Mouse (Mus musculus) ovary, postnatal 36 days (tissue): Measurements from ENCODE around the gene Lcn9.
"Not testable (repeated sequence)": the region's sequence is repeated elsewhere in the genome, so short reads cannot be mapped to it uniquely, and the experiment has no call there.

ENCODE experiments used
- DNase-seq: peaks from one replicate; pipeline ENCODE4 v3.0.0; 2022; ENCODE audit warnings: low spot score, mixed read lengths

Lcn9 gene

GRCm38 (mm10) chr2:25822806-25823205 lies at the start of gene Lcn9:
Gene Lcn9 (plus strand): TSS chr2:25823153.
- no peak for DNase-seq

- DNase-seq: no peak
Measured at GRCm38 (mm10) chr2:25773507-25773906, 49.4 kb upstream of the Lcn9 start.

- DNase-seq: no peak
Measured at GRCm38 (mm10) chr2:25774640-25775039, 48.3 kb upstream of the Lcn9 start.

GRCm38 (mm10) chr2:25775991-25776390 lies 47.0 kb upstream of the Lcn9 start:
- no peak for DNase-seq

GRCm38 (mm10) chr2:25776717-25777116 lies 46.2 kb upstream of the Lcn9 start, which contains the start of gene Lcn11:
Gene Lcn11 (plus strand): TSS chr2:25777017.
- no peak for DNase-seq

GRCm38 (mm10) chr2:25779076-25779475 lies 43.9 kb upstream of the Lcn9 start:
- DNase-seq: no peak

GRCm38 (mm10) chr2:25780921-25781320 lies 42.0 kb upstream of the Lcn9 start:
- DNase-seq: no peak

- DNase-seq: no peak
Measured at GRCm38 (mm10) chr2:25781957-25782356, 41.0 kb upstream of the Lcn9 start, which contains the start of gene Gm13539. Gene Gm13539 (plus strand): TSS chr2:25782257.

- no peak for DNase-seq
Measured at GRCm38 (mm10) chr2:25785573-25786322, 37.2 kb upstream of the Lcn9 start.

GRCm38 (mm10) chr2:25789092-25789491 lies 33.9 kb upstream of the Lcn9 start:
- no peak for DNase-seq

- DNase-seq: no peak
Measured at GRCm38 (mm10) chr2:25797635-25798034, 25.3 kb upstream of the Lcn9 start.

GRCm38 (mm10) chr2:25798065-25798464 lies 24.9 kb upstream of the Lcn9 start:
- DNase-seq: no peak

- DNase-seq: no peak
Measured at GRCm38 (mm10) chr2:25811711-25812110, 11.2 kb upstream of the Lcn9 start.

GRCm38 (mm10) chr2:25813364-25813763 lies 9.6 kb upstream of the Lcn9 start:
- no peak for DNase-seq

GRCm38 (mm10) chr2:25815748-25816147 lies 7.2 kb upstream of the Lcn9 start, which contains the start of gene Glt6d1:
Gene Glt6d1 (minus strand): TSS chr2:25815848.
- not testable (repeated sequence) for DNase-seq

- no peak for DNase-seq
Measured at GRCm38 (mm10) chr2:25824751-25825150, 1.8 kb downstream of the Lcn9 start.

- DNase-seq: no peak
Measured at GRCm38 (mm10) chr2:25828344-25828947, 5.5 kb downstream of the Lcn9 start.

- no peak for DNase-seq
Measured at GRCm38 (mm10) chr2:25830786-25831185, 7.8 kb downstream of the Lcn9 start.

- peak; percentile 67 for DNase-seq
Measured at GRCm38 (mm10) chr2:25836291-25836690, 13.3 kb downstream of the Lcn9 start.

GRCm38 (mm10) chr2:25842161-25842560 lies 19.2 kb downstream of the Lcn9 start:
- no peak for DNase-seq

GRCm38 (mm10) chr2:25842758-25843157 lies 19.8 kb downstream of the Lcn9 start:
- DNase-seq: no peak

- DNase-seq: no peak
Measured at GRCm38 (mm10) chr2:25844097-25844496, 21.1 kb downstream of the Lcn9 start.

- no peak for DNase-seq
Measured at GRCm38 (mm10) chr2:25846516-25846915, 23.6 kb downstream of the Lcn9 start.
